Mouse (Mus musculus) R1 (cell line): Measurements from ENCODE around the gene Tubb4a.

ENCODE experiments used
- DNase-seq: peaks from one replicate; pipeline ENCODE4 v3.0.0-alpha.2; 2018; ENCODE audit warnings: low read depth, low spot score

Tubb4a gene

GRCm38 (mm10) chr17:57058891-57059485 lies 28.6 kb downstream of the Tubb4a start, which contains the start of gene Crb3:
Crb3 (plus strand) TSS chr17:57059105.
- DNase-seq: no peak

GRCm38 (mm10) chr17:57056246-57056645 lies 31.3 kb downstream of the Tubb4a start:
- no peak for DNase-seq

- DNase-seq: peak; percentile 84
Measured at GRCm38 (mm10) chr17:57051679-57052078, 35.9 kb downstream of the Tubb4a start.

- DNase-seq: no peak
Measured at GRCm38 (mm10) chr17:57048816-57049215, 38.8 kb downstream of the Tubb4a start.

- peak; percentile 99 for DNase-seq
Measured at GRCm38 (mm10) chr17:57047406-57047805, 40.2 kb downstream of the Tubb4a start.

GRCm38 (mm10) chr17:57041554-57041953 lies 46.0 kb downstream of the Tubb4a start, which contains the start of gene Slc25a41:
Slc25a41 (minus strand) TSS chr17:57041654.
- no peak for DNase-seq

GRCm38 (mm10) chr17:57038978-57039377 lies 48.6 kb downstream of the Tubb4a start:
- peak; percentile 77 for DNase-seq

- no peak for DNase-seq
Measured at GRCm38 (mm10) chr17:57032854-57033253, 54.7 kb downstream of the Tubb4a start.

GRCm38 (mm10) chr17:57031661-57032420 lies 55.7 kb downstream of the Tubb4a start:
- DNase-seq: peak; percentile 100

GRCm38 (mm10) chr17:57030931-57031660 lies 56.5 kb downstream of the Tubb4a start, which contains the start of gene Khsrp:
Khsrp (minus strand) TSS chr17:57031522.
- peak; percentile 46 for DNase-seq
